In genomic region chrX:52651472-52651948, GRCm38 (mm10) we compare ENCODE assay signal across 9 mouse cellular contexts. TPM values are rescaled to one million over a fixed set of nuclear protein-coding genes. Genes with fewer than 3 reads are reported as not detected.
DNase-seq lines count a peak whose midpoint lies in the region; ATAC-seq lines count a peak whose summit lies in the region.
"Had no signal": no experiment of that assay in that cellular context is flagged by ENCODE, and none has a peak within 500 bp of the region (broad histone marks: within the 10 kb centered on the region; RNA-seq: fewer than 3 reads in every experiment).

No protein-coding gene starts in this region.

- DNase-seq in heart, postnatal 25 days (ENCODE audit: low spot score), result no peak
- peak; percentile 84 for DNase-seq in embryo, embryonic 10.5 days (ENCODE audit: low spot score)
- no peak for DNase-seq in urinary bladder, adult 18-20 months (ENCODE audit: low spot score in 2 of 2)
- DNase-seq in thymus, adult 18-20 months, result no peak

- H3K36me3 ChIP-seq in heart, embryonic 16.5 days (ENCODE audit: control insufficient read depth, insufficient read depth), result no peaks in the 10 kb centered on the region
- H3K36me3 ChIP-seq in intestine, embryonic 16.5 days (ENCODE audit: control insufficient read depth, insufficient read depth, low read length), result no peaks in the 10 kb centered on the region
- H3K36me3 ChIP-seq in midbrain, embryonic 16.5 days (ENCODE audit: control insufficient read depth, insufficient read depth, low read length), result no peaks in the 10 kb centered on the region

- H3K9me3 ChIP-seq in heart, embryonic 16.5 days (replicated peaks; ENCODE audit: control insufficient read depth, low read length), result no peaks in the 10 kb centered on the region
- H3K9me3 ChIP-seq in intestine, embryonic 16.5 days (ENCODE audit: control insufficient read depth, low read length), result no peaks in the 10 kb centered on the region
- no peaks in the 10 kb centered on the region for H3K9me3 ChIP-seq in midbrain, embryonic 16.5 days (replicated peaks; ENCODE audit: control insufficient read depth, low read length, poor library complexity, severe bottlenecking)

- H3K4me1 ChIP-seq in heart, embryonic 16.5 days (ENCODE audit: control insufficient read depth, insufficient read depth, low read length), result no peaks in the 10 kb centered on the region; the same call in 1 of the 2 replicates
- no peaks in the 10 kb centered on the region; the same call in 1 of the 2 replicates for H3K4me1 ChIP-seq in intestine, embryonic 16.5 days (ENCODE audit: control insufficient read depth, insufficient read depth, low read length)
- H3K4me1 ChIP-seq in midbrain, embryonic 16.5 days (ENCODE audit: control insufficient read depth, insufficient read depth, low read length), result 0 out of 2 replicates have a peak, but pooled peaks cover 3% of the 10 kb centered on the region

- 20% methylated on average over 9 of the region's 9 CpGs for WGBS in heart, embryonic 16.5 days
- WGBS in intestine, embryonic 16.5 days, result 21% methylated on average over 9 of the region's 9 CpGs
- 24% methylated on average over 9 of the region's 9 CpGs for WGBS in midbrain, embryonic 16.5 days

- peak; percentile 49; the same call in 1 of the 2 replicates for ATAC-seq in heart, embryonic 16.5 days (replicated peaks; ENCODE audit: extremely low read depth, insufficient read depth, low FRiP score)
- ATAC-seq in intestine, embryonic 16.5 days, result peak; percentile 76
- peak; percentile 48; the same call in 1 of the 2 replicates for ATAC-seq in midbrain, embryonic 16.5 days
- ATAC-seq in cerebellum, adult (ENCODE audit: insufficient number of reproducible peaks, low FRiP score, low TSS enrichment), result no peak

- peak overlapping the region; percentile 27; the same call in 1 of the 2 replicates for H3K4me2 ChIP-seq in heart, embryonic 16.5 days (ENCODE audit: low read depth, low read length)
- no peak overlapping the region for H3K4me2 ChIP-seq in intestine, embryonic 16.5 days (ENCODE audit: low read depth, low read length)
- no peak overlapping the region for H3K4me2 ChIP-seq in midbrain, embryonic 16.5 days (ENCODE audit: low read length)

- no peaks in the 10 kb centered on the region; the same call in 1 of the 2 replicates for H3K27me3 ChIP-seq in heart, embryonic 16.5 days (ENCODE audit: control insufficient read depth, insufficient read depth, low read length)
- H3K27me3 ChIP-seq in intestine, embryonic 16.5 days (replicated peaks; ENCODE audit: control insufficient read depth, insufficient read depth, low read length), result no peaks in the 10 kb centered on the region
- H3K27me3 ChIP-seq in midbrain, embryonic 16.5 days (ENCODE audit: control insufficient read depth, insufficient read depth, low read depth, low read length), result no peaks in the 10 kb centered on the region

- no peak overlapping the region for H3K4me3 ChIP-seq in heart, embryonic 16.5 days (ENCODE audit: low read length)
- no peak overlapping the region for H3K4me3 ChIP-seq in intestine, embryonic 16.5 days (ENCODE audit: low read length)
- H3K4me3 ChIP-seq in midbrain, embryonic 16.5 days (ENCODE audit: low read depth, low read length), result no peak overlapping the region
- H3K4me3 ChIP-seq: myocyte had no signal

- peak overlapping the region; percentile 57 for H3K27ac ChIP-seq in heart, embryonic 16.5 days (ENCODE audit: low read length)
- H3K27ac ChIP-seq in intestine, embryonic 16.5 days (ENCODE audit: low read length), result peak overlapping the region; percentile 46
- H3K27ac ChIP-seq in midbrain, embryonic 16.5 days (ENCODE audit: low read length), result no peak overlapping the region

- H3K9ac ChIP-seq in heart, embryonic 16.5 days (ENCODE audit: low read length), result 0 out of 2 replicates have a peak overlapping the region, but pooled peaks have one; percentile 11
- no peak overlapping the region for H3K9ac ChIP-seq in intestine, embryonic 16.5 days (ENCODE audit: low read depth, low read length)
- H3K9ac ChIP-seq in midbrain, embryonic 16.5 days (ENCODE audit: low read depth, low read length), result no peak overlapping the region

- intact Hi-C loops in heart, postnatal 25 days (cut with DNase I), result no loop called here

RNA-seq across cellular contexts. Expression of gene Gpc3, which starts 37.8 kb away (rescaled TPM):
- 355 and 372 TPM in 2 replicates for polyA plus RNA-seq in heart, embryonic 16.5 days (2015; fragmentation: Nextera tagmentation; extraction: Ambion mirVana)
- 10 to 100 TPM; 14.6 to 22.6 TPM for total RNA-seq in heart, postnatal 25 days (2021)
- 507 and 515 TPM in 2 replicates for polyA plus RNA-seq in intestine, embryonic 16.5 days (2015; fragmentation: Nextera tagmentation; extraction: Ambion mirVana)
- 49.2 and 49.3 TPM in 2 replicates for polyA plus RNA-seq in midbrain, embryonic 16.5 days (2015; fragmentation: Nextera tagmentation; extraction: Ambion mirVana)
- polyA plus RNA-seq: myocyte had no signal
